Mouse (Mus musculus): Measurements from ENCODE around the gene Fmo5. TPM values are rescaled to one million over a fixed set of nuclear protein-coding genes. Genes with fewer than 3 reads are reported as not detected.

Fmo5 gene
- polyA plus RNA-seq, 1 experiment from 2014 or later = 19.6 TPM

- WGBS (ENCODE audit: insufficient replicate concordance) = 2% methylated on average over 28 of the region's 28 CpGs
- ATAC-seq (ENCODE audit: insufficient read depth) = peak; percentile 62; the same call in 1 of the 2 replicates
- Histone ChIP-seq H3K9me3 (replicated peaks) (no peaks in the 10 kb centered on the region), H3K27me3 (peaks cover 40% of the 10 kb centered on the region), H3K4me1 (replicated peaks) (peaks cover 21% of the 10 kb centered on the region), H3K4me2 (peak overlapping the region; percentile 78), H3K27ac (replicated peaks) (no peak overlapping the region), H3K9ac (peak overlapping the region; percentile 23; the same call in 1 of the 2 replicates), H3K4me3 (replicated peaks) (peak overlapping the region; percentile 50), H3K36me3 (replicated peaks) (no peaks in the 10 kb centered on the region)
Measured at GRCm38 (mm10) chr3:97680631-97681320, 52.2 kb downstream of the Fmo5 start.

GRCm38 (mm10) chr3:97681321-97682158, 52.9 kb downstream of the Fmo5 start:
- under 1% methylated on average over 33 of the region's 33 CpGs for WGBS (ENCODE audit: insufficient replicate concordance)
- Histone ChIP-seq H3K9ac (peak overlapping the region; percentile 23), H3K36me3 (replicated peaks) (no peaks in the 10 kb centered on the region), H3K4me3 (replicated peaks) (peak overlapping the region; percentile 50), H3K27ac (replicated peaks) (no peak overlapping the region), H3K4me1 (replicated peaks) (peaks cover 21% of the 10 kb centered on the region), H3K9me3 (replicated peaks) (no peaks in the 10 kb centered on the region), H3K27me3 (peaks cover 40% of the 10 kb centered on the region), H3K4me2 (peak overlapping the region; percentile 78)
- peak; percentile 30 for ATAC-seq (ENCODE audit: insufficient read depth)

GRCm38 (mm10) chr3:97682159-97682502, 53.5 kb downstream of the Fmo5 start:
- Histone ChIP-seq H3K9ac (peak overlapping the region; percentile 23; the same call in 1 of the 2 replicates), H3K36me3 (replicated peaks) (no peaks in the 10 kb centered on the region), H3K4me2 (peak overlapping the region; percentile 78), H3K9me3 (replicated peaks) (no peaks in the 10 kb centered on the region), H3K4me1 (replicated peaks) (peaks cover 21% of the 10 kb centered on the region), H3K27me3 (peaks cover 40% of the 10 kb centered on the region), H3K4me3 (replicated peaks) (peak overlapping the region; percentile 50), H3K27ac (replicated peaks) (no peak overlapping the region)
- ATAC-seq (ENCODE audit: insufficient read depth) = no peak
- 2% methylated on average over 11 of the region's 11 CpGs for WGBS (ENCODE audit: insufficient replicate concordance)

GRCm38 (mm10) chr3:97682576-97682975, 54.0 kb downstream of the Fmo5 start:
- Histone ChIP-seq H3K4me2 (peak overlapping the region; percentile 78), H3K27me3 (peaks cover 40% of the 10 kb centered on the region), H3K4me3 (replicated peaks) (peak overlapping the region; percentile 50; the same call in 1 of the 2 replicates), H3K9me3 (replicated peaks) (no peaks in the 10 kb centered on the region), H3K36me3 (replicated peaks) (no peaks in the 10 kb centered on the region), H3K27ac (replicated peaks) (no peak overlapping the region), H3K4me1 (replicated peaks) (peaks cover 21% of the 10 kb centered on the region), H3K9ac (no peak overlapping the region)
- ATAC-seq (ENCODE audit: insufficient read depth) = no peak
- 24% methylated on average over 5 of the region's 5 CpGs for WGBS (ENCODE audit: insufficient replicate concordance)

GRCm38 (mm10) chr3:97683560-97684195, 55.1 kb downstream of the Fmo5 start:
- peaks cover 21% of the 10 kb centered on the region for H3K4me1 ChIP-seq (replicated peaks)
- H3K27me3 ChIP-seq = peaks cover 40% of the 10 kb centered on the region
- no peak overlapping the region for H3K4me3 ChIP-seq (replicated peaks)
- no peak overlapping the region for H3K9ac ChIP-seq
- H3K27ac ChIP-seq (replicated peaks) = no peak overlapping the region
- H3K4me2 ChIP-seq = no peak overlapping the region
- no peaks in the 10 kb centered on the region for H3K9me3 ChIP-seq (replicated peaks)
- no peak for ATAC-seq (ENCODE audit: insufficient read depth)
- WGBS (ENCODE audit: insufficient replicate concordance) = 26% methylated on average over 16 of the region's 16 CpGs
- H3K36me3 ChIP-seq (replicated peaks) = no peaks in the 10 kb centered on the region

- H3K9ac ChIP-seq = no peak overlapping the region
- H3K4me2 ChIP-seq = no peak overlapping the region
- ATAC-seq (ENCODE audit: insufficient read depth) = no peak
- no peak overlapping the region for H3K4me3 ChIP-seq (replicated peaks)
- no peaks in the 10 kb centered on the region for H3K36me3 ChIP-seq (replicated peaks)
- peaks cover 10% of the 10 kb centered on the region for H3K4me1 ChIP-seq (replicated peaks)
- H3K9me3 ChIP-seq (replicated peaks) = no peaks in the 10 kb centered on the region
- H3K27ac ChIP-seq (replicated peaks) = no peak overlapping the region
- 59% methylated on average over 4 of the region's 4 CpGs for WGBS (ENCODE audit: insufficient replicate concordance)
- peaks cover 33% of the 10 kb centered on the region for H3K27me3 ChIP-seq
Measured at GRCm38 (mm10) chr3:97686372-97687117, 57.9 kb downstream of the Fmo5 start.

- ATAC-seq (ENCODE audit: insufficient read depth) = no peak
- WGBS (ENCODE audit: insufficient replicate concordance) = 37% methylated on average over 2 of the region's 2 CpGs
Measured at GRCm38 (mm10) chr3:97689289-97689688, 60.7 kb downstream of the Fmo5 start.

DNA sequence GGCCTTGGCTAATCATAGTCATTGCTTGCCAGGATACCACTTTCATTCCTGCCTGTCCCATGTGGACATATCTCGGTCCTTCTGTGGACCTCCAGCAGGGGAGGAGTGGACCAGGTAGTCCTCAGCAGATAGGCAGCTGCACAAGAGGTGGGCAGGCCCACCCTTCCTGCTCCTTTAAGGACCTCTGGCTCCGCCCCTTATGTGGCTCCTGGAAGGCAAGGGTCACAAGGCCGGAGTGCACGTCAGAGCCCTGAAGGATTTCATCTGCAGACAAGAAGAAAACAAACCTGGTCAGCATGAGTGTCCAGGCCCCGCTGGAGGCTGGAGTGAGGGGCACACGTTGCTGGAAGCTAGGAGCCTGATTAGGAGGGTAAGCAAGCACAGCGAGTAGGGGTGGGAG, 62.0 kb downstream of the Fmo5 start:
- no peak overlapping the region for H3K27ac ChIP-seq (replicated peaks)
- no peak for ATAC-seq (ENCODE audit: insufficient read depth)
- no peaks in the 10 kb centered on the region for H3K9me3 ChIP-seq (replicated peaks)
- no peaks in the 10 kb centered on the region for H3K27me3 ChIP-seq
- H3K4me1 ChIP-seq (replicated peaks) = no peaks in the 10 kb centered on the region
- no peaks in the 10 kb centered on the region for H3K36me3 ChIP-seq (replicated peaks)
- no peak overlapping the region for H3K4me3 ChIP-seq (replicated peaks)
- H3K9ac ChIP-seq = no peak overlapping the region
- 56% methylated on average over 7 of the region's 7 CpGs for WGBS (ENCODE audit: insufficient replicate concordance)
- H3K4me2 ChIP-seq = no peak overlapping the region

More at GRCm38 (mm10) chr3:97689289-97689688, 60.7 kb downstream of the Fmo5 start:
- Histone ChIP-seq H3K27me3 (peaks cover 7% of the 10 kb centered on the region), H3K27ac (replicated peaks) (no peak overlapping the region), H3K9ac (no peak overlapping the region), H3K4me2 (no peak overlapping the region), H3K36me3 (replicated peaks) (no peaks in the 10 kb centered on the region), H3K4me1 (replicated peaks) (no peaks in the 10 kb centered on the region), H3K4me3 (replicated peaks) (no peak overlapping the region), H3K9me3 (replicated peaks) (no peaks in the 10 kb centered on the region)

- no peaks in the 10 kb centered on the region for H3K9me3 ChIP-seq (replicated peaks)
- no peak overlapping the region for H3K27ac ChIP-seq (replicated peaks)
- H3K4me3 ChIP-seq (replicated peaks) = no peak overlapping the region
- no peak for ATAC-seq (ENCODE audit: insufficient read depth)
- H3K36me3 ChIP-seq (replicated peaks) = no peaks in the 10 kb centered on the region
- H3K4me1 ChIP-seq (replicated peaks) = no peaks in the 10 kb centered on the region
- H3K9ac ChIP-seq = no peak overlapping the region
- H3K27me3 ChIP-seq = no peaks in the 10 kb centered on the region
- no peak overlapping the region for H3K4me2 ChIP-seq
- 63% methylated on average over 12 of the region's 12 CpGs for WGBS (ENCODE audit: insufficient replicate concordance)
Measured at GRCm38 (mm10) chr3:97691443-97692017, 62.9 kb downstream of the Fmo5 start.

- H3K36me3 ChIP-seq (replicated peaks) = no peaks in the 10 kb centered on the region
- no peaks in the 10 kb centered on the region for H3K4me1 ChIP-seq (replicated peaks)
- no peak for ATAC-seq (ENCODE audit: insufficient read depth)
- no peak overlapping the region for H3K4me3 ChIP-seq (replicated peaks)
- H3K9me3 ChIP-seq (replicated peaks) = no peaks in the 10 kb centered on the region
- no peak overlapping the region for H3K4me2 ChIP-seq
- no peaks in the 10 kb centered on the region for H3K27me3 ChIP-seq
- no peak overlapping the region for H3K9ac ChIP-seq
- no peak overlapping the region for H3K27ac ChIP-seq (replicated peaks)
- WGBS (ENCODE audit: insufficient replicate concordance) = 55% methylated on average over 6 of the region's 6 CpGs
Measured at GRCm38 (mm10) chr3:97693806-97694205, 65.2 kb downstream of the Fmo5 start.
